In the genomic region with DNA sequence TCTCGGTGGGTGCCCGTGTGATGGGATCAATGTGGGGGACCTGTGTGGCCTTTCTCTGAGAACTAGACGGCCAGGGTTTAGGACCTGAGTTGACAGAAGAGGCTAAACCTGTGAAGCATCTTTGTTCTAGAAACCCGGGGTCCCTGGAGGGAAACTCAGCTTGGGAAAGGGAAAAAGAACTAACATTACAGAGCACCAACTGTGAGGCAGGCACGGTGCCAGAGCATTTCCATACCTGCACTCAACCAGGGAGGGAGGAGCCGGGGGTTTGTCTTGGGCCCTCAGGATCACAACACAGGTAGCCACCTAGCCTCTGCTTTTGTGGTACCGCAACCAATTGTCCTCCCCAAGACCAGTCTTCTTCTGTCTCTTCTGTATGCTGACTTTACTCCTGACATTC, we compare ENCODE assay signal across 26 mouse cellular contexts. TPM values are rescaled to one million over a fixed set of nuclear protein-coding genes. Genes with fewer than 3 reads are reported as not detected.
DNase-seq lines count a peak whose midpoint lies in the region; ATAC-seq lines count a peak whose summit lies in the region.
"Had no signal": no experiment of that assay in that cellular context is flagged by ENCODE, and none has a peak within 500 bp of the region (broad histone marks: within the 10 kb centered on the region; RNA-seq: fewer than 3 reads in every experiment).

No protein-coding gene starts in this region.

- no peak for ATAC-seq in hindbrain, embryonic 13.5 days (ENCODE audit: low FRiP score)
- ATAC-seq in neural tube, embryonic 14.5 days (ENCODE audit: low read depth): no peak
- ATAC-seq: hindbrain, embryonic 16.5 days; intestine, embryonic 16.5 days; midbrain, embryonic 13.5 days had no signal

- no peak overlapping the region for H3K4me3 ChIP-seq in hindbrain, embryonic 13.5 days
- H3K4me3 ChIP-seq in hindbrain, embryonic 10.5 days: no peak overlapping the region
- H3K4me3 ChIP-seq in neural tube, embryonic 14.5 days (ENCODE audit: low read depth, low read length): no peak overlapping the region
- H3K4me3 ChIP-seq: heart, adult 2 months; heart, embryonic 13.5 days; left cerebral cortex, adult 2 months; liver, embryonic 13.5 days; megakaryocyte, embryonic 14.5 days; midbrain, embryonic 13.5 days; neural tube, embryonic 12.5 days had no signal

- peaks cover 65% of the 10 kb centered on the region for H3K4me1 ChIP-seq in hindbrain, embryonic 13.5 days (replicated peaks)
- peaks cover 15% of the 10 kb centered on the region for H3K4me1 ChIP-seq in hindbrain, embryonic 10.5 days (replicated peaks)
- H3K4me1 ChIP-seq in neural tube, embryonic 14.5 days (ENCODE audit: control insufficient read depth, insufficient read depth, low read length): peaks cover 24% of the 10 kb centered on the region

- H3K4me2 ChIP-seq in hindbrain, embryonic 13.5 days: no peak overlapping the region
- H3K4me2 ChIP-seq in neural tube, embryonic 14.5 days (ENCODE audit: low read depth, low read length): no peak overlapping the region
- H3K4me2 ChIP-seq: heart, embryonic 13.5 days; liver, embryonic 13.5 days; midbrain, embryonic 13.5 days; neural tube, embryonic 12.5 days had no signal

- peak overlapping the region; percentile 27 for H3K27ac ChIP-seq in hindbrain, embryonic 13.5 days
- H3K27ac ChIP-seq in hindbrain, embryonic 10.5 days: no peak overlapping the region
- peak overlapping the region; percentile 34; the same call in 1 of the 2 replicates for H3K27ac ChIP-seq in neural tube, embryonic 14.5 days (ENCODE audit: low read depth, low read length)
- H3K27ac ChIP-seq: heart, adult 2 months; heart, embryonic 13.5 days; left cerebral cortex, adult 2 months; liver, embryonic 13.5 days; midbrain, embryonic 13.5 days; neural tube, embryonic 12.5 days had no signal

- H3K36me3 ChIP-seq in hindbrain, embryonic 13.5 days: no peaks in the 10 kb centered on the region
- H3K36me3 ChIP-seq in hindbrain, embryonic 10.5 days: no peaks in the 10 kb centered on the region
- H3K36me3 ChIP-seq in neural tube, embryonic 14.5 days (ENCODE audit: control insufficient read depth, insufficient read depth, low read length): no peaks in the 10 kb centered on the region
- H3K36me3 ChIP-seq: heart, embryonic 13.5 days; liver, embryonic 13.5 days; midbrain, embryonic 13.5 days; neural tube, embryonic 12.5 days had no signal

- H3K27me3 ChIP-seq in hindbrain, embryonic 13.5 days: no peaks in the 10 kb centered on the region
- H3K27me3 ChIP-seq in hindbrain, embryonic 10.5 days (ENCODE audit: insufficient read depth, poor library complexity, severe bottlenecking): peaks cover 38% of the 10 kb centered on the region
- no peaks in the 10 kb centered on the region for H3K27me3 ChIP-seq in neural tube, embryonic 14.5 days (ENCODE audit: control insufficient read depth, insufficient read depth, low read length)
- H3K27me3 ChIP-seq: midbrain, embryonic 13.5 days had no signal

- no peak overlapping the region for H3K9ac ChIP-seq in hindbrain, embryonic 13.5 days
- H3K9ac ChIP-seq in neural tube, embryonic 14.5 days (replicated peaks; ENCODE audit: low read depth, low read length): no peak overlapping the region
- H3K9ac ChIP-seq: heart, embryonic 13.5 days; liver, embryonic 13.5 days; midbrain, embryonic 13.5 days; neural tube, embryonic 12.5 days had no signal

- 45% methylated on average over 7 of the region's 7 CpGs for WGBS in hindbrain, embryonic 13.5 days
- 50% methylated on average over 7 of the region's 7 CpGs for WGBS in hindbrain, embryonic 10.5 days
- WGBS in neural tube, embryonic 14.5 days: 54% methylated on average over 7 of the region's 7 CpGs

- no peaks in the 10 kb centered on the region for H3K9me3 ChIP-seq in hindbrain, embryonic 13.5 days
- no peaks in the 10 kb centered on the region for H3K9me3 ChIP-seq in hindbrain, embryonic 10.5 days
- no peaks in the 10 kb centered on the region for H3K9me3 ChIP-seq in neural tube, embryonic 14.5 days (ENCODE audit: control insufficient read depth, low read length)
- H3K9me3 ChIP-seq: heart, embryonic 13.5 days; liver, embryonic 13.5 days; megakaryocyte, embryonic 14.5 days; midbrain, embryonic 13.5 days; neural tube, embryonic 12.5 days had no signal

- peak; percentile 34 for DNase-seq in cerebellum, adult 9-10 months
- no peak for DNase-seq in cerebellum, adult 18-20 months
- DNase-seq in hindbrain, embryonic 10.5 days (ENCODE audit: low spot score): no peak
- peak; percentile 67 to 70 for DNase-seq in right cerebral cortex, postnatal 10 days (ENCODE audit: low spot score in 2 of 2)
- DNase-seq in right cerebral cortex, adult 18-20 months: no peak
- DNase-seq in heart, adult 18-20 months: no peak
- DNase-seq: adrenal gland, postnatal 14 days; gastrocnemius, postnatal 25 days; heart, adult 2 months; heart, postnatal 14 days; liver, embryonic 13.5 days; lung, adult 2 months; lung, postnatal 36 days; thymus, adult 18-20 months; thymus, postnatal 36 days had no signal

RNA-seq across cellular contexts. Expression of a gene that starts 41.5 kb away (rescaled TPM):
- polyA plus RNA-seq in hindbrain, embryonic 13.5 days (2015; fragmentation: Nextera tagmentation; extraction: Ambion mirVana): 24.6 and 30.7 TPM in 2 replicates
- 0.07 and 0.13 TPM in 2 replicates for polyA plus RNA-seq in hindbrain, embryonic 10.5 days (2016; fragmentation: Nextera tagmentation; extraction: Ambion mirVana)
- 25.3 and 25.5 TPM in 2 replicates for polyA plus RNA-seq in neural tube, embryonic 14.5 days (2014; fragmentation: Nextera tagmentation; extraction: Ambion mirVana)
- total RNA-seq in heart, adult 18-20 months (2021): not detected
- total RNA-seq: adrenal gland, postnatal 14 days; gastrocnemius, postnatal 25 days; heart, adult 2 months; heart, postnatal 14 days had no signal
- polyA plus RNA-seq: heart, adult 2 months; heart, embryonic 13.5 days; kidney, embryonic 14.5 days; liver, embryonic 13.5 days; lung, adult 2 months; stomach, embryonic 16.5 days had no signal

Comparison
In these comparisons a context has a peak if more than half of its experiments do, and no peak if none do; other contexts are left out.
1. DNase-seq: peak in cerebellum, adult 9-10 months (single experiment) and right cerebral cortex, postnatal 10 days (2 of 2); none in cerebellum, adult 18-20 months (0 of 2), hindbrain, embryonic 10.5 days (single experiment), right cerebral cortex, adult 18-20 months (single experiment) and heart, adult 18-20 months (0 of 2).
2. RNA of a gene that starts 41.5 kb away (polyA plus RNA-seq): 24.6 to 30.7 TPM in hindbrain, embryonic 13.5 days and 25.3 to 25.5 TPM in neural tube, embryonic 14.5 days; 0.07 to 0.13 TPM in hindbrain, embryonic 10.5 days; every median in the first group is over 10 times any median in the second.